Mouse (Mus musculus): ENCODE measurements around the gene Mrps36. TPM values are rescaled to one million over a fixed set of nuclear protein-coding genes. Genes with fewer than 3 reads are reported as not detected.

Mrps36 gene
- total and polyA plus RNA-seq, 3 experiments, result 161 to 206 (median 185) TPM

GRCm38 (mm10) chr13:100697541-100697940 is 46.9 kb downstream of the Mrps36 start:
- Histone ChIP-seq H3K27ac (no peak overlapping the region), H3K27me3 (ENCODE audit: control insufficient read depth, insufficient read depth, low read length) (no peaks in the 10 kb centered on the region), H3K9ac (ENCODE audit: low read depth, low read length) (no peak overlapping the region), H3K36me3 (ENCODE audit: control insufficient read depth, insufficient read depth, low read length) (no peaks in the 10 kb centered on the region), H3K79me2 (replicated peaks; ENCODE audit: control insufficient read depth, insufficient read depth, low read length) (no peaks in the 10 kb centered on the region), H3K4me1 (ENCODE audit: control insufficient read depth, insufficient read depth, low read length) (no peaks in the 10 kb centered on the region), H3K4me3 (no peak overlapping the region)
- WGBS, result 65% methylated on average over 3 of the region's 3 CpGs
- intact Hi-C loops (cut with DNase I), result no loop called here
- DNase-seq, result no peak
- TF ChIP-seq CTCF (IDR thresholded peaks at IDR 0.05), result no peak
- no peak for TF ChIP-seq EP300 (IDR thresholded peaks at IDR 0.05; ENCODE audit: insufficient read depth, low read depth, low read length)
- TF ChIP-seq POLR2A (IDR thresholded peaks at IDR 0.05; ENCODE audit: insufficient read depth, low read depth, low read length), result no peak

GRCm38 (mm10) chr13:100687513-100687912 is 56.9 kb downstream of the Mrps36 start:
- no peak overlapping the region for H3K4me3 ChIP-seq
- 70% methylated on average over 7 of the region's 7 CpGs for WGBS
- intact Hi-C loops (cut with DNase I), result no loop called here
- H3K9ac ChIP-seq (ENCODE audit: low read depth, low read length), result no peak overlapping the region
- 0 out of 2 replicates have a peak, but pooled peaks have one; percentile 3 for TF ChIP-seq CTCF (IDR thresholded peaks at IDR 0.05)
- no peak for TF ChIP-seq POLR2A (IDR thresholded peaks at IDR 0.05; ENCODE audit: insufficient read depth, low read depth, low read length)
- H3K4me1 ChIP-seq (ENCODE audit: control insufficient read depth, insufficient read depth, low read length), result no peaks in the 10 kb centered on the region
- DNase-seq, result no peak
- H3K27ac ChIP-seq, result no peak overlapping the region
- no peaks in the 10 kb centered on the region for H3K27me3 ChIP-seq (ENCODE audit: control insufficient read depth, insufficient read depth, low read length)
- no peaks in the 10 kb centered on the region for H3K36me3 ChIP-seq (ENCODE audit: control insufficient read depth, insufficient read depth, low read length)
- H3K79me2 ChIP-seq (replicated peaks; ENCODE audit: control insufficient read depth, insufficient read depth, low read length), result no peaks in the 10 kb centered on the region

Other genes starting within 250 kb of the Mrps36 start
- under 1 TPM; 0.43 to 0.76 TPM for gene Ocln, start 191.9 kb downstream of the Mrps36 start, total RNA-seq (2021)
- 0.37 and 0.82 TPM in 2 replicates for gene Ocln, start 191.9 kb downstream of the Mrps36 start, polyA plus RNA-seq (2012; rRNA removed)
- under 1 TPM; 0.27 to 0.34 TPM for gene Marveld2, start 127.7 kb downstream of the Mrps36 start, total RNA-seq (2021)
- 0.50 and 0.66 TPM in 2 replicates for gene Marveld2, start 127.7 kb downstream of the Mrps36 start, polyA plus RNA-seq (2012; rRNA removed)
- gene Ak6, start 93.7 kb downstream of the Mrps36 start, total RNA-seq (2021), result 10 to 100 TPM; 55.1 to 65.7 TPM
- 49.9 and 92.7 TPM in 2 replicates for gene Ak6, start 93.7 kb downstream of the Mrps36 start, polyA plus RNA-seq (2012; rRNA removed)
- 10 to 100 TPM; 15.0 TPM for gene Rad17, start 93.6 kb downstream of the Mrps36 start, total RNA-seq (2021)
- 5.6 and 9.5 TPM in 2 replicates for gene Rad17, start 93.6 kb downstream of the Mrps36 start, polyA plus RNA-seq (2012; rRNA removed)
- 1 to 10 TPM; 9.8 TPM for gene Taf9, start 93.1 kb downstream of the Mrps36 start, total RNA-seq (2021)
- 2.2 and 3.4 TPM in 2 replicates for gene Taf9, start 93.1 kb downstream of the Mrps36 start, polyA plus RNA-seq (2012; rRNA removed)
- under 1 TPM; 0.32 to 0.39 TPM for gene Ccdc125, start 74.9 kb downstream of the Mrps36 start, total RNA-seq (2021)
- 0.59 and 0.70 TPM in 2 replicates for gene Ccdc125, start 74.9 kb downstream of the Mrps36 start, polyA plus RNA-seq (2012; rRNA removed)
- gene Cdk7, start 13.7 kb downstream of the Mrps36 start, total RNA-seq (2021), result 10 to 100 TPM; 21.7 to 24.0 TPM
- 11.2 and 18.2 TPM in 2 replicates for gene Cdk7, start 13.7 kb downstream of the Mrps36 start, polyA plus RNA-seq (2012; rRNA removed)
- under 1 TPM in 1 of 2 experiments, not detected in 1; 0.23 TPM for gene Cenph, start 31.2 kb upstream of the Mrps36 start, total RNA-seq (2021)
- 0.08 TPM in 1 of 2 replicates, not detected in the other for gene Cenph, start 31.2 kb upstream of the Mrps36 start, polyA plus RNA-seq (2012; rRNA removed)
- under 1 TPM; 0.21 to 0.41 TPM for gene Ccnb1, start 41.9 kb upstream of the Mrps36 start, total RNA-seq (2021)
- 0.35 and 0.59 TPM in 2 replicates for gene Ccnb1, start 41.9 kb upstream of the Mrps36 start, polyA plus RNA-seq (2012; rRNA removed)
- 10 to 100 TPM; 21.0 to 21.2 TPM for gene Slc30a5, start 88.8 kb upstream of the Mrps36 start, total RNA-seq (2021)
- gene Slc30a5, start 88.8 kb upstream of the Mrps36 start, polyA plus RNA-seq (2012; rRNA removed), result 13.4 and 25.0 TPM in 2 replicates